Mouse (Mus musculus) liver, adult 2 months (tissue): ENCODE measurements around the gene Gm3250. TPM values are rescaled to one million over a fixed set of nuclear protein-coding genes. Genes with fewer than 3 reads are reported as not detected.
"Not testable (repeated sequence)": the region's sequence is repeated elsewhere in the genome, so short reads cannot be mapped to it uniquely, and the experiment has no call there.

Source experiments
- DNase-seq: peaks from one replicate; pipeline ENCODE4 v3.0.0-alpha.2; 2011; ENCODE audit warnings: low read depth, low spot score; ENCODE audit errors: extremely low read depth
- H3K27ac ChIP-seq: fragments of 200-500 bp; replicated peaks from 2 replicates; pipeline ENCODE4 v1.5.1; 2012; ENCODE audit warnings: low read depth, mild to moderate bottlenecking, control low read depth, inconsistent platforms, low read length; ENCODE audit not compliant: insufficient read depth
- H3K27me3 ChIP-seq: fragments of 200-500 bp; 2 replicates; pipeline ENCODE4 v1.6.1; 2012; ENCODE audit warnings: mild to moderate bottlenecking, moderate library complexity, low read length, inconsistent platforms; ENCODE audit not compliant: control insufficient read depth, insufficient read depth
- H3K36me3 ChIP-seq: fragments of 200-500 bp; 2 replicates; pipeline ENCODE4 v1.6.1; 2012; ENCODE audit warnings: low read length, inconsistent platforms; ENCODE audit not compliant: control insufficient read depth, insufficient read depth
- H3K4me1 ChIP-seq: fragments of 200-500 bp; 2 replicates; pipeline ENCODE4 v1.6.1; 2011; ENCODE audit warnings: low read length; ENCODE audit not compliant: control insufficient read depth, insufficient read depth
- H3K4me3 ChIP-seq: fragments of 200-500 bp; 2 replicates; pipeline ENCODE4 v1.5.1; 2011; ENCODE audit warnings: low read depth, mild to moderate bottlenecking, control low read depth, low read length, moderate library complexity; ENCODE audit not compliant: insufficient read depth
- H3K79me2 ChIP-seq: fragments of 200-500 bp; 2 replicates; pipeline ENCODE4 v1.6.1; 2012; ENCODE audit warnings: inconsistent platforms, mild to moderate bottlenecking, low read length, moderate library complexity; ENCODE audit not compliant: control insufficient read depth, insufficient read depth
- H3K9ac ChIP-seq: fragments of 200-500 bp; 2 replicates; pipeline ENCODE4 v1.6.1; 2012; ENCODE audit warnings: low read depth, mild to moderate bottlenecking, control low read depth, inconsistent platforms, low read length
- CTCF ChIP-seq: fragments of 200-500 bp; IDR thresholded peaks from 2 replicates; pipeline ENCODE4 v1.5.1; 2011; ENCODE audit warnings: low read depth, low read length, control low read depth
- POLR2A ChIP-seq: fragments of 200-500 bp; IDR thresholded peaks from 2 replicates; pipeline ENCODE4 v1.6.1; 2011; ENCODE audit warnings: low read length, control low read depth; ENCODE audit not compliant: insufficient read depth; ENCODE audit errors: extremely low read depth
- WGBS: fragments of 180-500 bp; shearing (Covaris S2); methylation state at CpG from one replicate; pipeline ENCODE4 v1.1.7; 2018; 5-methylcytosine and 5-hydroxymethylcytosine counted together
- polyA plus RNA-seq: library from polyadenylated mRNA; depleted of rRNA; stranded (reverse); fragments of >200 nt; gene quantifications from 2 replicates; pipeline ENCODE4 v1.2.3, GENCODE M21; 2012
- total RNA-seq: library from RNA; depleted of rRNA; stranded (reverse); fragments of >200 nt; gene quantifications from 2 replicates; pipeline ENCODE4 v1.2.3, GENCODE M21; 2014

The Gm3250 gene
- total and polyA plus RNA-seq, 2 experiments: not detected

GRCm38 (mm10) chr10:77753448-77753847 lies 28.9 kb downstream of the Gm3250 start:
- H3K36me3 ChIP-seq: no peaks in the 10 kb centered on the region
- H3K79me2 ChIP-seq: no peaks in the 10 kb centered on the region
- DNase-seq: peak; percentile 8
- TF ChIP-seq CTCF: no peak
- no peak for TF ChIP-seq POLR2A
- H3K4me1 ChIP-seq: no peaks in the 10 kb centered on the region
- H3K27ac ChIP-seq: no peak overlapping the region
- no peak overlapping the region for H3K9ac ChIP-seq
- 0 out of 2 replicates have a peak, but pooled peaks cover 3% of the 10 kb centered on the region for H3K27me3 ChIP-seq
- H3K4me3 ChIP-seq: no peak overlapping the region

GRCm38 (mm10) chr10:77752312-77752711 lies 30.0 kb downstream of the Gm3250 start:
- not testable (repeated sequence) for H3K79me2 ChIP-seq, H3K27me3 ChIP-seq, H3K4me1 ChIP-seq, DNase-seq, H3K36me3 ChIP-seq, H3K4me3 ChIP-seq, H3K27ac ChIP-seq, H3K9ac ChIP-seq
- TF ChIP-seq CTCF: peak; percentile 20; the same call in 1 of the 2 replicates
- WGBS: 67% methylated on average over 3 of the region's 3 CpGs

GRCm38 (mm10) chr10:77751254-77751653 lies 31.1 kb downstream of the Gm3250 start, which contains the start of gene Gm9736:
Gene Gm9736, minus strand, starts transcription at chr10:77751354.
- WGBS: 67% methylated on average over 1 of the region's 1 CpGs

GRCm38 (mm10) chr10:77750686-77751085 lies 31.7 kb downstream of the Gm3250 start:
- H3K9ac ChIP-seq, H3K27ac ChIP-seq, H3K27me3 ChIP-seq, H3K4me3 ChIP-seq, H3K36me3 ChIP-seq, H3K4me1 ChIP-seq, H3K79me2 ChIP-seq: not testable (repeated sequence)
- DNase-seq: peak; percentile 5
- 58% methylated on average over 1 of the region's 1 CpGs for WGBS

More at GRCm38 (mm10) chr10:77751254-77751653, 31.1 kb downstream of the Gm3250 start, which contains the start of gene Gm9736:
- H3K4me3 ChIP-seq, H3K27ac ChIP-seq, H3K4me1 ChIP-seq, H3K79me2 ChIP-seq, H3K27me3 ChIP-seq, DNase-seq, H3K9ac ChIP-seq, H3K36me3 ChIP-seq: not testable (repeated sequence)

GRCm38 (mm10) chr10:77741924-77742688 lies 40.2 kb downstream of the Gm3250 start, which contains the start of gene Gm18596:
Gene Gm18596, minus strand, starts transcription at chr10:77742638.
- not testable (repeated sequence) for DNase-seq, H3K27ac ChIP-seq, H3K9ac ChIP-seq, H3K79me2 ChIP-seq, H3K4me1 ChIP-seq, H3K27me3 ChIP-seq, H3K36me3 ChIP-seq, H3K4me3 ChIP-seq
- 67% methylated on average over 5 of the region's 5 CpGs for WGBS

- no peak overlapping the region for H3K9ac ChIP-seq
- no peak overlapping the region for H3K4me3 ChIP-seq
- no peaks in the 10 kb centered on the region for H3K36me3 ChIP-seq
- H3K4me1 ChIP-seq: no peaks in the 10 kb centered on the region
- no peak overlapping the region for H3K27ac ChIP-seq
- TF ChIP-seq CTCF: no peak
- no peak for TF ChIP-seq POLR2A
- no peak for DNase-seq
- WGBS: 75% methylated on average over 4 of the region's 4 CpGs
- no peaks in the 10 kb centered on the region for H3K27me3 ChIP-seq
- no peaks in the 10 kb centered on the region for H3K79me2 ChIP-seq
Observed at GRCm38 (mm10) chr10:77738929-77739328, 43.4 kb downstream of the Gm3250 start.
